Mouse (Mus musculus) liver, adult 2 months (tissue): Measurements from ENCODE around the gene Sorcs3. TPM values are rescaled to one million over a fixed set of nuclear protein-coding genes. Genes with fewer than 3 reads are reported as not detected.

Source experiments
- DNase-seq: peaks from one replicate; pipeline ENCODE4 v3.0.0-alpha.2; 2011; ENCODE audit warnings: low read depth, low spot score; ENCODE audit errors: extremely low read depth
- H3K27ac ChIP-seq: fragments of 200-500 bp; replicated peaks from 2 replicates; pipeline ENCODE4 v1.5.1; 2012; ENCODE audit warnings: low read depth, mild to moderate bottlenecking, control low read depth, inconsistent platforms, low read length; ENCODE audit not compliant: insufficient read depth
- H3K27me3 ChIP-seq: fragments of 200-500 bp; 2 replicates; pipeline ENCODE4 v1.6.1; 2012; ENCODE audit warnings: mild to moderate bottlenecking, moderate library complexity, low read length, inconsistent platforms; ENCODE audit not compliant: control insufficient read depth, insufficient read depth
- H3K36me3 ChIP-seq: fragments of 200-500 bp; 2 replicates; pipeline ENCODE4 v1.6.1; 2012; ENCODE audit warnings: low read length, inconsistent platforms; ENCODE audit not compliant: control insufficient read depth, insufficient read depth
- H3K4me1 ChIP-seq: fragments of 200-500 bp; 2 replicates; pipeline ENCODE4 v1.6.1; 2011; ENCODE audit warnings: low read length; ENCODE audit not compliant: control insufficient read depth, insufficient read depth
- H3K4me3 ChIP-seq: fragments of 200-500 bp; 2 replicates; pipeline ENCODE4 v1.5.1; 2011; ENCODE audit warnings: low read depth, mild to moderate bottlenecking, control low read depth, low read length, moderate library complexity; ENCODE audit not compliant: insufficient read depth
- H3K79me2 ChIP-seq: fragments of 200-500 bp; 2 replicates; pipeline ENCODE4 v1.6.1; 2012; ENCODE audit warnings: inconsistent platforms, mild to moderate bottlenecking, low read length, moderate library complexity; ENCODE audit not compliant: control insufficient read depth, insufficient read depth
- H3K9ac ChIP-seq: fragments of 200-500 bp; 2 replicates; pipeline ENCODE4 v1.6.1; 2012; ENCODE audit warnings: low read depth, mild to moderate bottlenecking, control low read depth, inconsistent platforms, low read length
- CTCF ChIP-seq: fragments of 200-500 bp; IDR thresholded peaks from 2 replicates; pipeline ENCODE4 v1.5.1; 2011; ENCODE audit warnings: low read depth, low read length, control low read depth
- POLR2A ChIP-seq: fragments of 200-500 bp; IDR thresholded peaks from 2 replicates; pipeline ENCODE4 v1.6.1; 2011; ENCODE audit warnings: low read length, control low read depth; ENCODE audit not compliant: insufficient read depth; ENCODE audit errors: extremely low read depth
- WGBS: fragments of 180-500 bp; shearing (Covaris S2); methylation state at CpG from one replicate; pipeline ENCODE4 v1.1.7; 2018; 5-methylcytosine and 5-hydroxymethylcytosine counted together
- polyA plus RNA-seq: library from polyadenylated mRNA; depleted of rRNA; stranded (reverse); fragments of >200 nt; gene quantifications from 2 replicates; pipeline ENCODE4 v1.2.3, GENCODE M21; 2012
- total RNA-seq: library from RNA; depleted of rRNA; stranded (reverse); fragments of >200 nt; gene quantifications from 2 replicates; pipeline ENCODE4 v1.2.3, GENCODE M21; 2014

Gene Sorcs3
- total and polyA plus RNA-seq, 2 experiments: 0.04 to 0.09 TPM

GRCm38 (mm10) chr19:48263750-48264149, 57.9 kb downstream of the Sorcs3 start:
- H3K27me3 ChIP-seq: no peaks in the 10 kb centered on the region
- H3K4me3 ChIP-seq: no peak overlapping the region
- 81% methylated on average over 5 of the region's 5 CpGs for WGBS
- DNase-seq: no peak
- H3K9ac ChIP-seq: no peak overlapping the region
- no peak overlapping the region for H3K27ac ChIP-seq
- no peak for TF ChIP-seq POLR2A
- no peak for TF ChIP-seq CTCF
- no peaks in the 10 kb centered on the region for H3K79me2 ChIP-seq
- H3K4me1 ChIP-seq: no peaks in the 10 kb centered on the region
- no peaks in the 10 kb centered on the region for H3K36me3 ChIP-seq

GRCm38 (mm10) chr19:48280273-48280672, 74.4 kb downstream of the Sorcs3 start:
- Histone ChIP-seq H3K36me3 (no peaks in the 10 kb centered on the region), H3K9ac (no peak overlapping the region), H3K4me1 (no peaks in the 10 kb centered on the region), H3K27ac (no peak overlapping the region), H3K27me3 (no peaks in the 10 kb centered on the region), H3K79me2 (no peaks in the 10 kb centered on the region), H3K4me3 (no peak overlapping the region)
- DNase-seq: no peak
- TF ChIP-seq POLR2A: no peak
- no peak for TF ChIP-seq CTCF
- 68% methylated on average over 8 of the region's 8 CpGs for WGBS

DNA sequence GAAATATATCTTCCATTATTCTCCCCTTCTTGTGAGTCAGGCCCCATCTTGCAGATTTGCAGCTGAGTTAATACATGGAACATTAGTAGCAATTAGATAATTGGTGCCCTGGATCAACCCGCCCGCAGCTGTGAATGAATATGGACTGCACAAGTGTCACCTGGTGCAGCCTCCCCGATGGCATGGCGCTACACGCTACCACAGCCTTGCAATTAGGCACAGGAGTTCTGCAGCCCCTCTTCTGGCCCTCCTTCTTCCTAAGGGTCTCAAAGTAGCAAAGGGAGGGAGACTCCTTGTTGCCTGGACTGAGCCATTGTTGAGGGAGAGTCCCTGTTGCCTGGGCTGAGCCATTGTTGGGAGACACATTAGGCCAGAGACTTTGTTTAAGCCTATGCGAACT, 76.4 kb downstream of the Sorcs3 start:
- no peak overlapping the region for H3K27ac ChIP-seq
- H3K4me3 ChIP-seq: no peak overlapping the region
- no peak overlapping the region for H3K9ac ChIP-seq
- no peaks in the 10 kb centered on the region for H3K27me3 ChIP-seq
- no peaks in the 10 kb centered on the region for H3K36me3 ChIP-seq
- WGBS: 74% methylated on average over 6 of the region's 6 CpGs
- no peaks in the 10 kb centered on the region for H3K79me2 ChIP-seq
- no peak for DNase-seq
- no peaks in the 10 kb centered on the region for H3K4me1 ChIP-seq
- TF ChIP-seq POLR2A: no peak

- DNase-seq: no peak
- Histone ChIP-seq H3K4me1 (no peaks in the 10 kb centered on the region), H3K9ac (no peak overlapping the region), H3K27me3 (no peaks in the 10 kb centered on the region), H3K4me3 (no peak overlapping the region), H3K79me2 (no peaks in the 10 kb centered on the region), H3K27ac (no peak overlapping the region), H3K36me3 (no peaks in the 10 kb centered on the region)
- TF ChIP-seq POLR2A (no peak), CTCF (no peak)
- 57% methylated on average over 4 of the region's 4 CpGs for WGBS
Measured at GRCm38 (mm10) chr19:48283217-48283616, 77.4 kb downstream of the Sorcs3 start.

DNA sequence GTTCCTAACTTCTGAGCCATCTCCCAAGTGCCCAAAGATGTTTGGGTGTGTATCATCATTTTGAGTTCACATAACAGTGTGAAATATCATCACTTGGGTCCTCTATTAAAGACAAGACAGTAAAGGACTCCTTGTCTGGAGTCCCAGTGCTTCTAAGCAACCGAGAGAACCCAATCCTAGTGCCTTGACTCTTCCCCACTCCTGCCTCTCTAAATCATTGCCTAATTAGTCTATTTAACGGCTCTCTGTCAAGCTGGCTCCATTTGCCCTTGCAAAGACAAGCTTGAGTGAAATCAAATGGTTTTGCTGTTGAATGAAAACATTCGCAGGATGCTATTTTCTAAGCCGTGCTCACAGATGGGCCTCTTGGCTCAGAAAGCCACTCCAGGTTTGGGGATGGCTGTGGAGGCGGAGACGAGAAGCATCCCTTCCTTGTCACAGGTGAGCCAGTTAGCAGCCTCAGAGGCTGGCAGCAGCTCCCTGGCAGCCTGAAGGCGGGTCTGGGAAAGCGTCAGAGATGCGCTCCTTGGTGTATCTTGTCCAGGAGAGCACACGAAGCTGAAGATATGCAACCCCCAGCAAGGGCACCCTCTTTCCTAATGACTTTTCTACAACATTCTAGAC, 79.9 kb downstream of the Sorcs3 start:
- H3K4me1 ChIP-seq: no peaks in the 10 kb centered on the region
- WGBS: 74% methylated on average over 10 of the region's 10 CpGs
- no peak overlapping the region for H3K27ac ChIP-seq
- no peaks in the 10 kb centered on the region for H3K79me2 ChIP-seq
- H3K9ac ChIP-seq: no peak overlapping the region
- H3K36me3 ChIP-seq: no peaks in the 10 kb centered on the region
- DNase-seq: no peak
- H3K27me3 ChIP-seq: no peaks in the 10 kb centered on the region
- no peak overlapping the region for H3K4me3 ChIP-seq
- TF ChIP-seq POLR2A (no peak), CTCF (no peak)

- no peak overlapping the region for H3K9ac ChIP-seq
- 84% methylated on average over 2 of the region's 2 CpGs for WGBS
- no peak for TF ChIP-seq POLR2A
- no peak for TF ChIP-seq CTCF
Measured at GRCm38 (mm10) chr19:48294251-48294650, 88.4 kb downstream of the Sorcs3 start.

More at GRCm38 (mm10) chr19:48294251-48294650, 88.4 kb downstream of the Sorcs3 start:
- H3K4me1 ChIP-seq: no peaks in the 10 kb centered on the region
- no peaks in the 10 kb centered on the region for H3K36me3 ChIP-seq
- no peak for DNase-seq
- H3K79me2 ChIP-seq: no peaks in the 10 kb centered on the region
- no peak overlapping the region for H3K4me3 ChIP-seq
- H3K27ac ChIP-seq: no peak overlapping the region
- no peaks in the 10 kb centered on the region for H3K27me3 ChIP-seq
